Mouse (Mus musculus): ENCODE results near the gene Ap1ar. TPM values are rescaled to one million over a fixed set of nuclear protein-coding genes. Genes with fewer than 3 reads are reported as not detected.

Gene Ap1ar
- polyA plus RNA-seq, 1 experiment from 2014 or later = 85.1 TPM

DNA sequence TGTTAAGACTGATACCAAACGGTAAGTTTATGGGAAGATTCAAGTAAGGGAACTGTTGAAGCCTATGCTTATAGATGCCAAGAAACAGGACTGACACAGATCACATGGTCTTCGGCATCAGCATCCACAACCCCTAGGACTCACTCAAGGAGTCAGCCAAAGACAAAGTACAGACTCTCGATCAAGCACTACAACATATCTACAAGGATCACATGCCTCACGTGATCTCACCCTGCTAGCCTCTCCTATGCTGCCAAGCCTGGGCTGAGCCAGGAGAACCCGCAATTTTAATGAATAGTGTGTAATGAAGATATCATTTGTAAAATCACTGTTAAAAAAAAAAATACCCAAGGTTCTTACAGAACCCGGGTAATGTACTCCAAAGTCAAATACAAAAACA lies 1.7 kb downstream of the Ap1ar start:
- Histone ChIP-seq H3K9ac (peak overlapping the region; percentile 92), H3K9me3 (no peaks in the 10 kb centered on the region), H3K4me1 (replicated peaks) (peaks cover 36% of the 10 kb centered on the region), H3K4me2 (peak overlapping the region; percentile 84), H3K4me3 (peak overlapping the region; percentile 88; the same call in 1 of the 2 replicates), H3K27ac (no peak overlapping the region), H3K27me3 (no peaks in the 10 kb centered on the region), H3K36me3 (peaks cover 5% of the 10 kb centered on the region; the same call in 1 of the 2 replicates)
- ATAC-seq (ENCODE audit: low FRiP score) = no peak
- WGBS = 85% methylated on average over 6 of the region's 6 CpGs

DNA sequence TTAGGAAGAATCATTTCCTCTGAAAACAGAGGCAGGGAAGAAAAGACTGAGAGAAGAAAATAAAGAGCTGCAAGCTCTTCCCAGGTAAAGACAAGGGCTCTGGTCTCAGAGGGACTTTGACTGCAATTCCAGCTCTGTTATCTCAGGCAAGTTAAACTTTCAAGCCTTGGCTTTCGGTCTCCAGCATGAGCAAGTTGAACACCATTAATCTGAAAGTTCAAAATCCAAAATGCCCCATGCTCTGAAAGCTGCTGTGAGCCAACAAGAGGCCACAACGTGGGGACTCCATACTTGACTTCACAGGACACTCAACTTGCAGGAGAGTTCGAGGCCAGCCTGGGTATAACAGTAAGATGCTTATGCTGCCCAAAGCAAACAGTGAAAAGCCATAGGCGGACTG lies 3.3 kb downstream of the Ap1ar start:
- ATAC-seq (ENCODE audit: low FRiP score) = no peak
- H3K4me1 ChIP-seq (replicated peaks) = peaks cover 36% of the 10 kb centered on the region
- H3K36me3 ChIP-seq = peaks cover 5% of the 10 kb centered on the region; the same call in 1 of the 2 replicates
- H3K9me3 ChIP-seq = no peaks in the 10 kb centered on the region
- H3K4me3 ChIP-seq = no peak overlapping the region
- WGBS = 91% methylated on average over 4 of the region's 4 CpGs
- no peaks in the 10 kb centered on the region for H3K27me3 ChIP-seq
- no peak overlapping the region for H3K9ac ChIP-seq
- H3K27ac ChIP-seq = no peak overlapping the region
- no peak overlapping the region for H3K4me2 ChIP-seq

DNA sequence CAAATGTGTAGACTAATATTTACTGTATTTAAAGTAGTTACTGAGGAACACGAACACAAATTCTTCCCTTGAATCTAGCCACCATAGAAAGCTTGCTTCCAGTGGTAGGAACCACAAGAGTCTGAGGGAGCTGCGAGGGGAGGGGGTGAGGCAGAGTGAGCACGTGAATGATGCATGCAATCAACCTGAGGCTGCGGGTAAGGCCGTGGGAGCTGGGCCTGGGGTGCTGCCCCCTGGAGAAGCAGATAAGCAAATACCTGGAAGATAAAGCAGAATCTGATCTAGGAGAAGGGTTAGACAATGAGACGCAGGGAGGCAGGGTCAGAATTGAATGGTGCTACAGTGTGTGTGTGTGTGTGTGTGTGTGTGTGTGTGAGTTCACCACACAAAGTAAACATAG lies 6.2 kb downstream of the Ap1ar start:
- WGBS = 58% methylated on average over 6 of the region's 6 CpGs
- Histone ChIP-seq H3K4me1 (replicated peaks) (peaks cover 32% of the 10 kb centered on the region), H3K4me3 (no peak overlapping the region), H3K27me3 (no peaks in the 10 kb centered on the region), H3K36me3 (peaks cover 5% of the 10 kb centered on the region; the same call in 1 of the 2 replicates), H3K27ac (no peak overlapping the region), H3K9me3 (no peaks in the 10 kb centered on the region), H3K4me2 (no peak overlapping the region), H3K9ac (no peak overlapping the region)
- no peak for ATAC-seq (ENCODE audit: low FRiP score)

DNA sequence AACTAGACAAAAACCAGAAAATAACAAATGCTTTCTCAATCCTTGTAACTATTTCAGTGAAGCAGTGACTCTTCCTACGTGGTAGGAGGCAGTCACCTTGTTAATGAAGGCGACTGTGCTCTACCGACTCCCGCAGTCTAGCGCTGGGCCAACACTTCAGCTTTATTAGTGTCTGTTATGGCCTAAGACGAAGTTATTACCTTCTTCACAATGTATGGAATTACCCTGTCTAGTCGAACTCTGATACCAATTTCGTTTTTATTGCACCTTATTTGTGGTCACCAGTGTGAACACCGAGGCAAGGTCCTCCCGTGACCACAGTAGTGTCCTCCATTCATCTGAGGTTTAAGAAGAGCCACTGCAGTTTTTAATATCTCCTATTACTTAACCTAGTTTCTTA lies 7.1 kb downstream of the Ap1ar start:
- H3K27me3 ChIP-seq = no peaks in the 10 kb centered on the region
- no peak overlapping the region for H3K27ac ChIP-seq
- no peak overlapping the region for H3K9ac ChIP-seq
- H3K4me3 ChIP-seq = no peak overlapping the region
- no peaks in the 10 kb centered on the region for H3K9me3 ChIP-seq
- H3K4me2 ChIP-seq = no peak overlapping the region
- peaks cover 23% of the 10 kb centered on the region for H3K4me1 ChIP-seq (replicated peaks)
- no peak for ATAC-seq (ENCODE audit: low FRiP score)
- WGBS = 92% methylated on average over 10 of the region's 10 CpGs
- H3K36me3 ChIP-seq = peaks cover 5% of the 10 kb centered on the region; the same call in 1 of the 2 replicates

DNA sequence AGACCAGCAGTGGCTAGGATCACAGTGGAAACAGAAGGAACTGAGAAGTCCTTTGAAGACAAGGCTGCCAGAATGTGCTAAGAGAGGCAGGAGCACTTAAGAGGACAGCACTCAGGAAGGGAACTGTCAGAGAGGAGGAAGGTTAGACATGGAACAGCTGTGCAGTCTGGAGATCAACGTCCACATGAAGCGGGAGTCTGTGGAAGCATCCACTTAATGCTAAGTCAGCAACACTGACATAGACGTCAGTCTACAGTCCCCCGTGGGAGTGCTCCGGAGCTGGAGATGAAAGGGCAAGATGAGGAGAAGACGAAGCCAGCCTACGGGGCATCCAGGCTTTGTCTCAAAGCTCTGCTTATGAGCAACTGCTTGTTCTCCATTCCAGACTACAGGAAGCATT lies 10.2 kb downstream of the Ap1ar start:
- Histone ChIP-seq H3K4me3 (no peak overlapping the region), H3K4me2 (no peak overlapping the region), H3K9me3 (no peaks in the 10 kb centered on the region), H3K36me3 (peaks cover 3% of the 10 kb centered on the region), H3K27me3 (no peaks in the 10 kb centered on the region), H3K4me1 (replicated peaks) (peaks cover 12% of the 10 kb centered on the region), H3K27ac (peak overlapping the region; percentile 48), H3K9ac (0 out of 2 replicates have a peak overlapping the region, but pooled peaks have one; percentile 24)
- ATAC-seq (ENCODE audit: low FRiP score) = 0 out of 2 replicates have a peak, but pooled peaks have one; percentile 49
- WGBS = 43% methylated on average over 7 of the region's 7 CpGs

DNA sequence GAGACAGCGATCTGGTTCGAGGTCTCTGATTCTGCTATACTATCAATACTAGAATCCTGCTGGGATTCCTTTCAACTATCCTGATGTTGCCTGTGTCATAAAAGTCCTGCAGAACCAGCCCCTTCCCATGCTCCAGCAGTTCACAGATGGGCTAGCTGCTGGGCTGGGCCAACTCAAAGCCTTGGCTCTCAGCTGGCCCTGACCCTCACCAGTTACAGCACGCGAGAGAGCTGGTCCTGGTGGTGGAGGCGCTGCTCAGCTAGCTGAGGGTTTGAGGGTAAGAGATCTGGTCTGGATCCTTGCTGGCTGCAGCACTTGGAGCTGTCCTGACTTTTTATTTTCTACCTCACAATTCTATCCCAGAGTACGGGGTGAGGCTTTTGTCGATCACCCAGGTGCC lies 10.8 kb downstream of the Ap1ar start:
- H3K4me1 ChIP-seq (replicated peaks) = peaks cover 12% of the 10 kb centered on the region
- 84% methylated on average over 7 of the region's 7 CpGs for WGBS
- H3K4me2 ChIP-seq = no peak overlapping the region
- ATAC-seq (ENCODE audit: low FRiP score) = no peak
- H3K27me3 ChIP-seq = no peaks in the 10 kb centered on the region
- H3K4me3 ChIP-seq = no peak overlapping the region
- no peak overlapping the region; the same call in 1 of the 2 replicates for H3K27ac ChIP-seq
- no peaks in the 10 kb centered on the region for H3K9me3 ChIP-seq
- peaks cover 8% of the 10 kb centered on the region for H3K36me3 ChIP-seq
- H3K9ac ChIP-seq = no peak overlapping the region

DNA sequence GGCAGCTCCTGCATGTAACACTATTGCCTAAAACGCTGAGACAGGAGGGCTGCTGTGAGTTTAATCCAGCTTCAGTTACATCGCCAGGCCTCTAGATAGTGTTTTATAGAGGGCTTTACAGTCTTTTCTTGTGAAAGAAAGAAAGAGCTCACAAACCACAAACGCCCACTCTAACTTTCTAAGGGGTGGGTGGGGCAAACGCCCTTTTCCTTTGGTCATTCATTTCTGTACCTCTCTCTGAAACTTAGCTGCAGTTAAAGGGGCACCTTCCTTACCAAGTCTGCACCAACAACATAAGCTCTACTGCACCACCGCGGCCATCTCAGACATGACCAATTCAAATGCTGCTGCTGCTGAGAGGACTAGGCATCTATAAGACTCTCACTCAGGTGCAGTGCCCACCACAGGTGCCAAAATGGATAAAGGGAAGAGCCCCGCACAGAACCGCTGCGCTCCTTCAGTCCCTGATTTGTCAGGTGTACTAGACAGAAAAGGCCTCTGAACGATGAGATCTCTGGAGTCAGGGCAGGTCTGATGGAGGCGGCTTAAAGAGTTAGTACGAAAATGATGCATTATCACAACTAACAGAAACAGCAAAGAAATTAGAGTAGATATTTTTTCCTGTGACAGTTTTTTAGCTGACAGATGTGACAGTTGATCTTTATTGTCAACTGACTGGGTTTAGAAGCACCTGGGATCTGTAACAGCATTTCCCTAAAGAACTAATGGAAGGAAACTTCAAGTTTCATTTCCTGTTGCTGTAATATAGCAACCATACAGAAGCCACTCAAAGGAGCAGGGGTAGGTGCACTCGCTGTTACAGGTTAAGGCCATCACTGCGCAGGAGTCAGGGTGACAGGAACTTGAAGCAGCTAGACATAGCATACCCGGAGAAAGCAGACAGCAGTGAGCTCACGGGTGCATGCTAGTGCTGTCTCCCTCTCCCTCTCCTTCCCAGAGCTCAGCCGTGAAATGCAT lies 13.1 kb downstream of the Ap1ar start:
- Histone ChIP-seq H3K4me1 (replicated peaks) (peaks cover 12% of the 10 kb centered on the region), H3K9me3 (no peaks in the 10 kb centered on the region), H3K36me3 (peaks cover 24% of the 10 kb centered on the region), H3K9ac (no peak overlapping the region), H3K4me3 (no peak overlapping the region), H3K27me3 (no peaks in the 10 kb centered on the region), H3K4me2 (no peak overlapping the region), H3K27ac (no peak overlapping the region)
- ATAC-seq (ENCODE audit: low FRiP score) = no peak
- 81% methylated on average over 17 of the region's 17 CpGs for WGBS

DNA sequence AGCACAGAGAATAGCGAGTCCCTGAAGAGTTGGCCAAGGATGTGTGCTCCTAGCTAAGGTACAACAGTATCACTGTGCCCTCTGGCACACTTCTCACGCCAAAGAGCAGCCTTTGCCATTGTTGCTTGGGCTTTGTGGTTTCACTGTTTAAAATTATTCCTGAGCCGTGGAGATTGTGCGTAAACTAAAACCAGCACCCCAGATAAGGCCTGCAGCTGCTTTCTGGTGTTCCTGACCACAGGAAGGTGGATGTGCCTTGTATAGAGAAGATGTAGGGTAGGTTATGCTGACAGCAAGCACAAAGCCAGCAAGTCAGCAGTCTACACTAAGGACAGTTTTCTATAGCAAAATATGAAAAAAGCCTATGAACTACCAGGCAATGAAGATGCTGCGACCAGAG lies 16.1 kb downstream of the Ap1ar start:
- WGBS = 93% methylated on average over 5 of the region's 5 CpGs
- no peak overlapping the region for H3K4me3 ChIP-seq
- H3K27me3 ChIP-seq = no peaks in the 10 kb centered on the region
- H3K36me3 ChIP-seq = peaks cover 39% of the 10 kb centered on the region
- ATAC-seq (ENCODE audit: low FRiP score) = no peak
- H3K27ac ChIP-seq = no peak overlapping the region
- H3K9me3 ChIP-seq = no peaks in the 10 kb centered on the region
- H3K9ac ChIP-seq = no peak overlapping the region
- no peaks in the 10 kb centered on the region; the same call in 1 of the 2 replicates for H3K4me1 ChIP-seq (replicated peaks)
- no peak overlapping the region for H3K4me2 ChIP-seq

DNA sequence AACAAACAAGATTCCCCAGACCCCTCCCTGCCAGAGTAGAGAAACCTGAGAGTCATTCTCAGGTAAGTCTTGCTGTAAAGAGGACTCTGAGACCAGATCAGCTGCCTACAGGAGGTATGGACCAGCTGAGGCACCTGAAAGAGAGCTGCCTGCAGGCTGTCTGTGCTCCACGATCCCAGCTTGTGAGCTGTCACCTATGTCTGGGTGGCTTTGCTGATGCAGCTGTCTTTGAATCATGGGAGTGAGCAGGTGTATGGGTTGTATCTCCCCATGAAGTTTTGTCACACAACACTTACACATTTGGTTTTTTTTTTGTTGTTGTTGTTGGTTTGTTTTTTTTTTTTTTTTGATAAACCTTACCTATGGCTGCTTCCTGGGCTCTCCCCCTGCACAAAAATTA lies 16.9 kb downstream of the Ap1ar start:
- Histone ChIP-seq H3K9ac (no peak overlapping the region), H3K4me1 (replicated peaks) (no peaks in the 10 kb centered on the region; the same call in 1 of the 2 replicates), H3K9me3 (no peaks in the 10 kb centered on the region), H3K4me2 (no peak overlapping the region), H3K36me3 (peaks cover 44% of the 10 kb centered on the region), H3K4me3 (no peak overlapping the region), H3K27ac (no peak overlapping the region), H3K27me3 (no peaks in the 10 kb centered on the region)
- ATAC-seq (ENCODE audit: low FRiP score) = no peak
- 75% methylated on average over 1 of the region's 1 CpGs for WGBS

DNA sequence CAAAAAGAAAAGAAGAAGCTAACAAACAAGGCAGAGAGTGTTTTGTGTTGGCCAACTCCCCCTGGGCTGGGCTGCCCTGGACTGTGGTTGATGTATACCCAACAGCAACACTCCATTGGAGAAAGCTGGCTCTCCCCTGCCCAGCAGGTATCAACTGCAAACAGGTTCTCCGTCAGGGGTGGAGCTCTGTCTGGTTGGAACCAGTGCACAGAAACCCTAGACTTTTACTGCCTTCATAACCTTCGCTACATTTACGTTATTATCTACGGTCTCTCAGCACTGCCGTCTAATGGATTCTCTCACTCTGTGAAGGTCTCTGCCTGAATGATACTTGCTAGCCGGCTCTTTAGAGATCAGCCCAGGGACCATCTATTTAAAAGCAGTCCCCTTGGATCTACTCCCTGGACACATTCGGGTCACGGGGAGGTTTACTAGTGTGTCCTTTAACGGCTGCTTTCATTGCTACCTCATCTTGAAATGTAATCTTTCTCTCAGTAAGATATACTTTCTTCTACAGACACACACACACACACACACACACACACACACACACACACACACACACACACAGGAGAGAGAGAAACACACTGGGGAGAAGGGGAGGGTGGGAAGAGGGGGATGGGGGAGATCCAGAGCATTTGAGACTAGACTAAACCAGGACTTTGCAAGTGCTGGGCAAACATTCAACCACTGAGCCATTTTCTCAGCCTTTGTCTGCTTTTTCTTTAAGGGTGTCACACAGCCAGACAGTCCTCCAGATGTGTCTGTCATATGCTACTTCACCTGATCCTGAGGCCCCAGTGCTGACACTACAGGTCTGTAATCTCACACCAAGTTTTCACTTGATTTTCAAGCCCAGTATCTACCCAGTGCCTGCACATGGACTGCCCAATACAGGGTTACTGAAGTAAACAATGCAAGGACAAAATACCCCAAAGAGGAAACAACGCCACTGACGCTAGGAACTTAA lies 18.3 kb downstream of the Ap1ar start:
- Histone ChIP-seq H3K4me3 (no peak overlapping the region), H3K9me3 (no peaks in the 10 kb centered on the region), H3K36me3 (peaks cover 47% of the 10 kb centered on the region), H3K27me3 (no peaks in the 10 kb centered on the region), H3K4me2 (no peak overlapping the region), H3K9ac (no peak overlapping the region), H3K27ac (no peak overlapping the region), H3K4me1 (replicated peaks) (no peaks in the 10 kb centered on the region; the same call in 1 of the 2 replicates)
- ATAC-seq (ENCODE audit: low FRiP score) = no peak
- 80% methylated on average over 11 of the region's 11 CpGs for WGBS

DNA sequence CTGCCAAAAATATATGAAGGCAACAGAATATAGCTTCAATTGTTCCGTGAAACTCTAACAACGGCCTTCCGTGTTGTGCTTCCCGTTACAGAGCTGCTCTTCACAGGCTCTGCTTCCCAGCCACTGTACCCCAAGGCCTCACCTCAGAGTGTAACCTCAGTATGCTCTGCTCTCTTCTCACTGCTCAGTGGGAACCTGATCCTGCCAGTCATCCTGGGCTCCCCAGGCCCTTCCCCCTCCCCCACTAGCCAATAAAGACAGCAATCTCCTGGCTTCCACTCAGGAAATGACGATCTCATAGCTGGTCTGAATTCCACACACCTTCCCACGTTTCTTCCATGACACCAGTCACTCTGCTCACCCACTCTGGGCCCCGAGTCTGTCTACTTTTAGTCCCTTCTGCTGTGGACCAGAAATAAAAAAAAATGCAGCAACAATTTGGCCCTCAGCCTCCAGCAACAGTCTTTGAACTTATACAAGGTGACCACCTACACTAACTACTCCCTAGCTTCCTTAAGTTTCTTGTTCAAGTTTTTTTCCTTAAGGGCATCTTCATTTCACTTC lies 20.1 kb downstream of the Ap1ar start:
- Histone ChIP-seq H3K27ac (no peak overlapping the region), H3K4me2 (no peak overlapping the region), H3K4me3 (no peak overlapping the region), H3K36me3 (peaks cover 62% of the 10 kb centered on the region), H3K27me3 (no peaks in the 10 kb centered on the region), H3K9ac (no peak overlapping the region), H3K9me3 (no peaks in the 10 kb centered on the region), H3K4me1 (replicated peaks) (no peaks in the 10 kb centered on the region)
- ATAC-seq (ENCODE audit: low FRiP score) = no peak
- WGBS = 83% methylated on average over 7 of the region's 7 CpGs

DNA sequence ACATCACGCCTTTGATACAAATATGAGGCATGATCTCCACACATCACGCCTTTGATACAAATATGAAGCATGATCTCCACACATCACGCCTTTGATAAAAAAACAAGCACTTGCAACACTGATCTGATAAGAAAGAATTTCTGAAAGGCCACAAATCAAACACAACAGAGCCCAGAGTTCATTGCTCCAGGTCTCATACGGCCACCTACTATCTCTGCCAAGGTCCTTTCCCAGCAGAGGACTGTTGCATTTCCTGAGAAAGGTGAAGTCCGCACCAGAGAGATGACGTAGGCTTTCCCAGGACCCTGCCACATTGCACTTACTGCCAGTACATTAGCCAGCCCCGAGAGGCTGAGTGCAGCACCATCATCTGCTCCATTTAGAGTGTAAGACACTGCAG lies 28.2 kb downstream of the Ap1ar start:
- Histone ChIP-seq H3K4me2 (no peak overlapping the region), H3K27ac (no peak overlapping the region), H3K4me3 (no peak overlapping the region), H3K4me1 (replicated peaks) (peaks cover 5% of the 10 kb centered on the region), H3K27me3 (no peaks in the 10 kb centered on the region), H3K9me3 (no peaks in the 10 kb centered on the region), H3K9ac (no peak overlapping the region), H3K36me3 (peaks cover 73% of the 10 kb centered on the region)
- 92% methylated on average over 7 of the region's 7 CpGs for WGBS
- ATAC-seq (ENCODE audit: low FRiP score) = no peak

Measured in hindbrain, embryonic 13.5 days (tissue).